Mouse (Mus musculus) hematopoietic stem cell, adult 5-6 weeks (primary cell): Measurements from ENCODE around the gene Cldn4. TPM values are rescaled to one million over a fixed set of nuclear protein-coding genes. Genes with fewer than 3 reads are reported as not detected.
A peak's percentile ranks its signal among the peaks of the same experiment; 100 is the strongest.

ENCODE experiments used
- ATAC-seq, 2 experiments: fragments of 125-278 bp in 1 of 2; replicated peaks in 1 of 2; 2 replicates each; pipeline ENCODE4 v1.8.0; 2016 to 2017; ENCODE audit warnings: inconsistent platforms in 2 of 2, mild to moderate bottlenecking in 2 of 2, moderate number of reproducible peaks in 2 of 2, low read depth in 1 of 2, moderate TSS enrichment in 1 of 2; ENCODE audit not compliant: low FRiP score in 2 of 2, poor library complexity in 2 of 2, severe bottlenecking in 2 of 2, insufficient read depth in 1 of 2, low TSS enrichment in 1 of 2
- total RNA-seq: library from RNA; stranded (forward); fragments of 172-1452, 232-1000 nt; gene quantifications from 2 replicates; pipeline ENCODE4 v1.2.3, GENCODE M21; 2017

The Cldn4 gene
- 0.81 TPM in 1 of 2 replicates, not detected in the other for total RNA-seq

DNA sequence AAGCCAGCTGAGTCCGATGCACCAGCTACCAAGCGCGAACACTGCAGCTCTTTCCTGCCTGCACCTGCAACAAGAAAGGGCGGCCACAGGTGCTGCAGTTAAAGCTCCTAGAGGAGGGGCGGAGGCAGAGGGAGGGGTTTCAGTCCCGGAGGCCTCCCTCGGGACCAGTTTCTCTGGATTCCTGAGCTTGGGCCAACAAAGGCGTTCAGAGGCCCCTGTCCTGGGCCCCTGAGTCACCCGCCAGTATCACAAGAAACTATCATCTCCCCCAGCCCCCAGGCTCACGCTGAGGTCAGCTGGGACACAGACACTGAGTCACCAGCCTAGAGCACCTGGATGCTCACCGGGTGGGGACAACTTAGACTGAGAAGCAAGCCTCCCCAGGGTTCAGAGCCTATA, at the start of gene Cldn4:
Gene Cldn4 (minus strand): TSS at position 78 of the 399 bp plus-strand sequence.
- no peak for ATAC-seq

DNA sequence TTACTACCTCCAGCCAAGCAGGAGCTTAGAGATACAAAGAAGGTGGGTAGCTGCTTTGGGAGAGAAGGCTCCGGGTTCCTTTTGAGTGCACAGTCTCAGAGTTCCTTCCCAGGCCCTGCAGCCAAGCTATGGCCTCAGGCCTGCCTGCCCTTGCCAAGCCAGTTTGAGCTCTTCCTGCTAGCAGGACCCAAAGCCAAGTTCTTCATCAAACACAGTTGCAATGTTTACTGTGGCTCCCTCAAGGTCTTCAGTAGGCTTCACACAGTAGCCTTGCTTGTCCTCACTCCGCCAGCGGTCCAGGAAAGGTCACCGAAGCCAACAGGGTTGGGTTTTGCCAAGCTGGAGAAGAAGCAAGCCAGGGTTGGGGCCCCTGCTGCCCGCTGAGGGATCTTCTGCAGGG, 45.8 kb upstream of the Cldn4 start:
- ATAC-seq: no peak

DNA sequence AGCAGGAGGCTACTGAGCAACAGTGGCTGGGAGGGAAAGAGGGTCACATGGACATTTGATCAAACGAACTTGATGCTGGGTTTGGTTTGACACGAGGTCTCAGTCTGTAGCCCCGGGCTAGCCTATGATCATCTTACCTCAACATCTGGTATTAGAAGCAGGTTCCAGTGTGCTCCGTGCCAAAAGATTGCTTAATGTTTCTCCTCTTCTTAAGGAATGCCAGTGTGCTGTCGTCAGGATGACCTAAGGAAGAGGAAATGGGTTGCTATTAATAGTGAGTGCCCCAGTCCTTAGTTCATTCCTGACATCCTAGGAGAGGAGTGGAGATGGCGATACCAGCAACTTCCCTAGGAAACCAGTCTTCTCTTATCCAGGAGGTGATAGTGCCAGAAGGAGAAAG, 43.0 kb upstream of the Cldn4 start:
- no peak for ATAC-seq

DNA sequence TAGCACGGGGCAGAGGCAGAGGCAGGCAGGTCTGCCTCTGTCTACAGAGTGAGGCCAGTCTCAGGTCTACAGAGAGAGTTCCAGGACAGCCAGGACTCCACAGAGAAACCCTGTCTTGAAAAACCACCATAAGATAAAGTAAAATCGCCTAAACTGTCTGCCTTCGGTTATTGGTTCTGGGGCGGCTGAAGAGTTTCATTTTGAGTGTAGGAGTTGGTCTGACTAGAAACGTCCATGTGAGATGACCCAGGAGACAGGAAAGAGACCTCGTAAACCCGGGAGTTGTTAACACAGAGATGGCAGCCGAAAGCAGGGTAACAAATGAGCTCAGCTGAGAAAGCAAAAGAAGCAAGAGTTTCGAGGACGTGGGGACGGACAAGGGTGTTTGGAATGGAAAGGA, 42.4 kb upstream of the Cldn4 start:
- no peak for ATAC-seq

DNA sequence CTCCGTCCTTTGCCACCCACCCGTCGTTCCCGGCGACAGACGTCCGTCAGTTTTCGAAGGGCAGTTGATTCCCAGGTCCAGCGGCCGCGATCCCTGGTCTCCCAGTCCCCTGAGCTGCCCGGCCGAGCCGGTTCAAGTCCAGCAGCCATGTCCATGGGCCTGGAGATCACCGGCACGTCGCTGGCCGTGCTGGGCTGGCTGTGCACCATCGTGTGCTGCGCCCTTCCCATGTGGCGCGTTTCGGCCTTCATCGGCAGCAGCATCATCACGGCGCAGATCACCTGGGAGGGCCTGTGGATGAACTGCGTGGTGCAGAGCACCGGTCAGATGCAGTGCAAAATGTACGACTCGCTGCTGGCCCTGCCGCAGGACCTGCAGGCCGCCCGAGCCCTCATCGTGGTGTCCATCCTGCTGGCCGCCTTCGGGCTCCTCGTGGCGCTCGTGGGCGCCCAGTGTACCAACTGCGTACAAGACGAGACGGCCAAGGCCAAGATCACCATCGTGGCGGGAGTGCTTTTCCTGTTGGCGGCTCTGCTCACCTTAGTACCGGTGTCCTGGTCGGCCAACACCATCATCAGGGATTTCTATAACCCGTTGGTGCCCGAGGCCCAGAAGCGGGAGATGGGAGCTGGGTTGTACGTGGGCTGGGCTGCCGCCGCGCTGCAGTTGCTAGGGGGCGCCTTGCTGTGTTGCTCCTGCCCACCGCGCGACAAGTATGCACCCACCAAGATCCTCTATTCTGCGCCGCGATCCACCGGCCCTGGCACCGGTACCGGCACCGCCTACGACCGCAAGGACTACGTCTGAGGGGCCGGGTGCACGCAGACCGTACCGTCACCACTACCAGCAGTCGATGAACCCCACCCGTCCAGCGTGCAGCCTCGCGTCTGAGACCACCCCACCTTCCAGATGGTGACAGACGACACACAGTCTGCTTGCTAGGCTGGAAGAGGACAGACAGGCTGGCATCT, 39.8 kb upstream of the Cldn4 start:
- ATAC-seq: peak in 1 of 2 experiments; percentile 46; a peak in 2 of 4 replicates

DNA sequence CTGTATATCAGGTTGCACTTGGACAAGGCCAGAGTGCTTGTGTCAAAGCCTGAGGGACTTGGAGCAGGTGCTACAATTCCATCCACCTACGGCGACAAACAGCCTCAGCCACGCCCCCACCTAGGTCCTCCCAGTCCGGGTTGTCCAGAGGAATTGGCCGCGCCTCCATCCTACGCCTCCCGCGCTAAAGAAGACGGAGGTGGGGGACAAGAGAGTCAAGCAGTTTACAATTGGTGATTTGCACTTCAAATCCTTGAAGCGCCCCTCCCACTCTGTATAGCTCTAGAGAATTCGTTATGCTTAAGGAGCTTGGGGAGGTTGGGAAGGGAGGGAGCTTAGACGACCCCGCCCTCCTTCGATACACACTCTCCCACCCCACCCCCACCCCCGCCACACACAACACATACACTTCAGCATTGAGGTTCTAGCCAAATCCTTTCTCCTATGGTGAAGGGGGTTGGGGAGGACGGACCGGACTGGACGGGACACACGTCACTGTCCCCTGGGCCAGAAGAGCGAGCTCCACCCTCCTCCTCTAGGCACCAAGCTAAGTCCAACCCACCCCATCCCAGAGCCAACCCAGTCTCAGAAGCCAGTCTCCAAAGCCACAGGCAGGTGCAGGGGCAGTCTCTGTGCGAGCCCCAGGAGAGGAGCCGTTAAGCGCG, 39.0 kb upstream of the Cldn4 start, which contains the start of gene Cldn3:
Gene Cldn3 (plus strand): TSS at position 582 of the 665 bp plus-strand sequence.
- ATAC-seq: peak in 1 of 2 experiments; percentile 22; a peak in 1 of 4 replicates

DNA sequence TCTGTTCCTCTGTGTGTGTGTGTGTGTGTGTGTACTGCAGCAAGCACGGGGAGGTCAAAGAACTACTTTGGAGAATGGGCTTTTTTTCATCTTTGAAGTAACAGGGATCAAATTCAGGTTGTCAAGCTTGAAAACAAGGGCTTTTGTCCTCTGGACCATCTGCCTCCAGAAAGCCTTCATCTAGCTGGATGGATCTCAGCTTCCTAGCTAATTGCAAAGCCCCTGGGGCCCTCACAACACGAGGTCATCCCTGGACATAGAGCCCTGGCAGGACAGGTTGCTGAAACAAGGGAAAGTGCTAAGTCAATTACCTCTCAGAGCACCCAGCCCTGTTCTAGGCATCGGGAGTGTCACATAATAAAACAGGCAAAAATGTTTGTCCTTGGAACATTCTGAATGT, 37.0 kb upstream of the Cldn4 start:
- no peak for ATAC-seq

DNA sequence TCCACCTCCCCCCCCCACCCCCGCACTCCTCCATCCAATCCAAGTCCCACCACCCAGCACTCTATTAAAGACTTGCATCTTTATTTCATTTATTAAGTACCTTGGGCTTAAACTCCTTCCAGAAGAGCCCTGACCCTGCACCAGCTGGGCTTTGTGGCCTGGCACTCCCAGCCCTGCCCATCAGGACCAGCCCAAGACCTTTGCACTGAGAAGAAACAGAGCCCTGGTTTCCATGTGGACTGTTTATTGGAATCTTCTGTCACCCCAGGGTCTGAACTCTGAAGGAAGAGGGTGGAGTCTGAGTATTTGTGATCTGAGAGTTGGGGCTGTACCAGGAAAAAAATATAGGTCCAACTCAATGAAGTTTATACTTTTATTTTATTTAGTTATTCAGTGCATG, 36.4 kb upstream of the Cldn4 start:
- ATAC-seq: no peak

DNA sequence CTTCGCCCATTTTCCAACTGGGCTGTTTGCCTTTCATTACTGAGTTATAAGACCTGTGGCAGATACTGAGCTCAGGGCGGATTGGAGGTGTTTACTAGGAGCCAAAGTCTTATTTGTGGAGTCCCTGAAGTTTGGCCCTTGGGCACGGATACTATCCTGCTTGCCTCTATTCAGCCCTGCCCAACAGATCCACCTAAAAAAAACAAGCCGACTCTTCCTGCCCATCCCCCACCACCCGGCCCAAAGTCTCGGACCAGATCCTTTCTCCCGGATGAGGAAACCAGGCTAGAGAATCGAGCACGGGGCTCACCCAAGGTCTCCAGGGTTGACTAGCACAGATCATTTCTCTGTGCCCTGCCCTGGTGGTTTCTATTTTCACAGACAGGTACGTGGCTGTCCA, 34.4 kb upstream of the Cldn4 start:
- ATAC-seq: no peak

DNA sequence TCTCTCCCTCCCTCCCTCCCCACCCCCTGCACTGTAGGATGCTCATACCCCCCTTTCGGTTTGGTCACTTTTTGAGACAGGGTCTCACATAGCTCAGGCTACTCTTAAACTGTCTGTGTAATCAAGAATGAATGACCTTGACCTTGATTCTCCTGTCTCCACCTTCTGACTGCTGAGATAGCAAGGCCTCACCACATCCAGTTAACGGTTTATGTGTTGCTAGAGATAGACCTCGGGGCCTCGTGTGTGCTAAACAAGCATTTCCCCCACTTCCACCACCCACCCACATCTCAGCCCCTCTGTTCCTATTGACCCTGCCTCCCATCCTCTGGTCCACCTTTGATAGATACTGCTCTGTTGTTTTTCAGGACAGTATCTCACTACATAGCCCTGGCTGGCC, 31.1 kb upstream of the Cldn4 start:
- no peak for ATAC-seq

DNA sequence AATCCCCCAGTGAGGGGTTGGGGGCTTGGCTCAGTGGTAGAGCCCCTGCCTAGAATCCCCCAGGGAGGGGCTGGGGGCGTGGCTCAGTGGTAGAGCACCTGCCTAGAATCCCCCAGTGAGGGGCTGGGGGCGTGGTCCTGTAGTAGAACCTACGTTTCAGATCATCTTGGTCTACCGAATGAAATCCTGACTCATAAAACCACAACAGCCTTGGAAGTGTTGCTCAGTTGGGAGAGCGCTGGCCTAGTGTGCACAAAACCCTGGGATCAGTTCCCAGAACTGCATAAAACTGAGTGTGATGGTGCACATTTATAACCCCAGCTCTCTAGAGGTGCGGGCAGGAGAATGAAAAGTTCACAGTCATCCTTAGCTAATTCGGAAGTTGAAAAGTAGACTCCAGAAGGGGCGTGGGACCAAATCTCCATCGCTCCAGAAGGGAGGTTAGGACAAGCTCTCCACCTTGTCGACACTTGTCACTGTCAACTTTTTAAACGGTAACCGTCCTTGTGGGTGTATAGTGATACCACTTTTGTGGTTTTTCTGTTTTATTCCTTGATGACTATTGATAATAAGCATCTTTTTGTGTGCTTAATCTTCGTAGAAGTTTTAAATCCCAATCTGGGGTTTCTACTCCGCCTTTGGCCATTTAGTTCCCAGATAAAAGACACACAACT, 30.0 kb upstream of the Cldn4 start:
- no peak for ATAC-seq

DNA sequence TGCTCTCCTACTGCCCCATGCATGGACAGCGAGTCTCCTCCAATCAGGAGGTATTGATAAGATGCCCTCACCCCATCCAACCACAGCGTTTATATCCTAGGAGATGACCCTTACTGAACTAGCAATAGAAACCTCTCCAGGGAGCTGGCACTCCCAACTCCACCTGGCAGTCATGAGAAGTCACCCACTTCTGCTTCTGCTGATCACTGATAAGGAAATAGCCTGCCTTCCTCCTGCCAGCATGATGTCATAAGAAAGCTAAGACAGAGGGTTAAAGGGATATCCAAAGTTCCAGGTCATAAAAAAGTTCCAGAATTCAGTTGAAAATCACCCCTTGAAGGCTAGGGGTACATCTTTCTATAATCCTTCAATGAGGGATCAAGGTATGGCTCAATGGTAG, 29.4 kb upstream of the Cldn4 start:
- peak; percentile 77 to 87 for ATAC-seq

DNA sequence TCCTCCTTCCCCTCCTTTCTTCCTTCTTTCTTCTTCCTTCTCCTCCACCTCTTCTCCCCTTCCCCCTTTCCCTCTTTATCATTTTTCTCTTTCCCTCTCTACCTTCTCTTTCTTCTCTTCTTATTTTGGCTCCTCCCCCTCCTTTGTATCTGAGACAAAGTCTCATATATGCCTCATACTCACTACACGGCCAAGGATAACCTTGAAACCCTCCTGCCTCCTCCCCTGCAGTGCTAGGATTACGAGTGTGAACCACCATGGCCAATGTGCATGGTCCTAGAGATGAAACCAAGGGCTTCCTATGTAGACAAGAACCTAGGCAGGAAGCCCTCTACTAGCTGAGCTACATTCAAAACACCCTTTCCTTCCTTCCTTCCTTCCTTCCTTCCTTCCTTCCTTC, 28.2 kb upstream of the Cldn4 start:
- ATAC-seq: no peak

DNA sequence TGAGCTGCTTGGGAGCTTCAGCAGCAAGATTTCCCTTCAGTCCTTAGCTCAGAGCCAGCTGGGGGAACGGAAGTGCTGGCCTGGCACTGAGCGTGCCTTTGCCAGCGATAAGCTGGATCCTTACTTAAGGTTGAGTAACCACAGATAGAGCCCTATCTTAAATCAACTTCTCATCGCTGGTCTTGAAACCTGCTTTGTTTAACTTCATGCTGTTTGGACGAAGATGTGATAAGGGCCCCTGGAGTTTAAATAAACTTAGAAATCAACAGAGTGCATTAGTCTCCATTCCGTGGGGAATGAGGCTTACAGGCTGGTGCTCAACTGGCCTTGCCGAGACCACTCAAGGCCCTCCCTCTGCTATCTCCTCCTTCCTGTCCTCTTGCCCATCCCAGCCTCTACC, 27.6 kb upstream of the Cldn4 start:
- ATAC-seq: peak; percentile 38 to 65; a peak in 3 of 4 replicates

DNA sequence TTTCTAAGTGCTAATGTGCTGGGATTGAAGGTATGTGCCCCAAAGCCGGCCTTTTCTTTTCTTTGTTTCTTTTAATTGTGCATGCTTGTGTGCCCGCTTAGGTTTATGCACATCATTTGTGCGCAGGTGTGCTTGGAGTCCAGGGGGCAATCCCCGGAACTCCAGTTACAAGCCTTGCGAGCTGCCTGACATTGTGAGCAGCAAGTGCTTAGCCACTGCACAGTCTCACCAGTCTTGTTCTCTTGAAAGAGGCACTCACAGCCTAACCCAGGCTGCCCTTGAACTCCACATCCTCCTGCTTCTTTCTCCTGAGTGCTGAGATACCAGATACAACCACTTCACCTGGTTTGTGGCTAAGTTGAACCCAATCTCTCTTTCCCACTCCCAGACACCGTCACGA, 26.8 kb upstream of the Cldn4 start:
- no peak for ATAC-seq

DNA sequence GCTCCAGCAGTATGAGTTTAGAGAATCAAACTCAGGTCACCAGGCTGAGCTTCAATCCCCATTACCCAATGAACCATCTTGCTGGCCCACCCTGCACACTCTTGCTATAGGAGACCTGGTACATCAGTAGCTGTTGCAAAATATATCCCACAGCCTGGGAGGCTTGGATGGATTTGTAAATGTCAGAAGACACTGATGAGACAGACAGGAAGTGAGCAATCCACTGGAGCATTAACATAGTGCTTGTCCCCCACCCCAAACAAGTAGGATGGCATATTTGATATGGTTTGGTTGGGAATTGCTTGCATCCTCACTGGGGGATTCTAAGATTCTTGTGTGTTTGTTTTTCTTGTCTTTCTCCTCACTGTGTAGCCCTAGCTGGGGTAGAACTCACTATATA, 26.3 kb upstream of the Cldn4 start:
- ATAC-seq: no peak

DNA sequence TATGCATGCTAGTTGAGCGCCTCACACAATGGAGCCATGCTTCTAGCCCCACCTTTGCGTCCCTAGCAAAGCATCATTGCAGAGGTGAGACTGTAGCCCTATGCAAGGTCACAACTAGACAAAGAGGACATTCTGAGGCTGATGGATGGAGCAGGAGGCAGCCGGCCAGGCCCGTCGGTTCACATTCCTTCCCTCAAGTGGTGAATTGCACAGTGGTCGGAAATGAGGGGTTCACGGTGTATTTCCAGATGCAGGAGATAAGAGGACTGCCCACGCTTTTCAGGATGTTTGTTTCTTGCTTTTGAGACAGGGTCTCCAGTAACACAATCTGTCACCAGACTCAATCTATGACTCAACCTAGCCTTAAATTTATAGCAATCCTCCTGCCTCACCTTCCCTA, 23.9 kb upstream of the Cldn4 start:
- ATAC-seq: no peak
